Mouse (Mus musculus) urinary bladder, postnatal 14 days (tissue): ENCODE measurements around the gene Gm20518.

Experiments used
- DNase-seq: peaks from one replicate; pipeline ENCODE4 v3.0.0; 2021; ENCODE audit warnings: low spot score

Gm20518 gene

DNA sequence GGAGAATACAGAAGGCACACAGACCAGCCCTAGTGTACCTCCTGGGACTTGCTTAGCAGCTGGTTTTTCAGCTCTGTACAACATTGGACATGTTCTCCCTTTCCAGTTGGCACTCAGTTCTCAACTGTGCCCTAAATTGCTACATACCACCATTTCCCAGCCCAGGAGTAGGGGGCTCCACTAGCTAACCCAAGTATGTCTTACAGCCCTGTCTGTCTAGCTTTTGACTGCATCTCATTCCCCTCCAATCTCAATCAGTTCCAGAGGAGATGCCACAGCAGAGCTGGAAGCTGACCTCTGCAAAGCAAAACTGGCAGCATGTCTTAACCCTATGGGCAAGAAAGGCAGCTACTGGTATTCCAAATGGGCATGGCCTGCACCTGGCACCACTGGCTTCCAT, 4.6 kb upstream of the Gm20518 start:
- no peak for DNase-seq

DNA sequence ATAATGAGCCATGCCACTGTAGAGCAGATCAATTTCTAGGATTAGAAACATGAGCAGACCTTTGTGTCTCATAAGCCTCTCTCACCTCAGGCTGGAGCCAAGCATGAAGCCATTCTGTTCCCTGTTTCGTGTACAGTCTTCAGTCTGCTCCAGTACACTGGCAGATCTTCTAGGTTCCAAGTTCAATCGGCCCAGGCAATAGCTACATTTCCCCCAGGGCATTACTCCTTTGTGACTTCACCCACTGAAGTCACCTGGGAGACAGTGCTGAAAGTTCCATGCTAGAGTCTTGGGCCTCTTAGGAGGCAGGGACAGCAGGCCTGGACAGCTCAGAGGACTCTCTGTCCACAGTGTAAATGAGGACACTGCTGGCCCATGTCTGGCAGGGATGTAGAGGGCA, 2.5 kb upstream of the Gm20518 start, which contains the start of gene Tssk1:
TSS of gene Tssk1 (plus strand) at position 301 of the 400 bp plus-strand sequence.
- no peak for DNase-seq

- DNase-seq: peak; percentile 47
Observed at GRCm38 (mm10) chr16:17892606-17893005, 1.1 kb upstream of the Gm20518 start.

DNA sequence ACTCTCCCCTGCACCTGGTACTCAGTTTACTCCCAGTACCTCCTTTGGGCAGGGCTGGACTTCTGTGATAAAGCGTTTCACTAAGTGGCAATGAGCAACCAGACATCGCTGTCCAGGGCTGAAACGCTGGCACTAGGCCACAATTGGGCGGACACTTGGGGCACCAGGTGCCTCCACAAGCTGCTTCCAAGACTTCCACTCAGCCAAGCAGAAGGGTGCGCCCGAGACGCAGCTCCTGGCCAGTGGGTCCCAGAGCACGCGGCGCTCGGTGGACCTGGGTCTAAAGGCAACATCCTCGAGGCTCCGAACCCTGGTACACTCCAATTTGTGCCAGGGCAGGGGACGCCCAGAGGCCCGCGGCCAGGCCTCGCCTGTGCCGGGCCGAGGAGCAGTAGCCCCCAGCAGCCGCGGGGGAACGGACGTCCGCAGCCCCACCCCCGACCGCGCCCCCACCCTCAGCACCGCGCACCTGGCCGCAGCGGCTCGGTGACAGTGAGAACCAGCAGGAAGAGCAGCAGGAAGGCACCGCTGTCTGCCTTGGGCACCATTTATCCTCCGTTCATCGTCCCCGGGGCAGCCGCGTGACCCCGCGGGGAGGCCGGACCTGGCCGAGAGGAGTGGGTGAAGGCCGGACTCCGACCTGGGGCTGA, 429 bp downstream of the Gm20518 start:
- peak; percentile 83 for DNase-seq

GRCm38 (mm10) chr16:17890342-17890727, 1.1 kb downstream of the Gm20518 start:
- no peak for DNase-seq

GRCm38 (mm10) chr16:17889689-17890341, 1.7 kb downstream of the Gm20518 start:
- no peak for DNase-seq

DNA sequence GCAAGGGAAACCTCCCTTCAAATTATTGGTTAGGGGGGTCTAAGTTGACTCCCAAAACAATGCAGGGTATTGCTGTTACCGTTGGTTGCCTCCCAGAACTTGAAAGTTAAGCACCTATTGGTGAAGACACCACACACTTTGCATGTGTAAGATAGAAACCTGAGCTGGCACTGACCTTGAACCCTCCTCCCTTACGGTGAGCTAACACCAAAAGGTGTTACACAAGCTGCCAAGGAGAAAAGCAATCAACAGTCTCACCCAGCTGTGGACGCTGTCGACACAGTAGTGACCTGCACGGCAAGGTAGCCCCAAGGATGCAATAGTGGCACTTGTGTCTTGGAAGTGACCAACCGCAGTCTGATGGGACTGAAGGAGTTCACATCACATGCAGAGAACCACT, 7.4 kb downstream of the Gm20518 start:
- no peak for DNase-seq

DNA sequence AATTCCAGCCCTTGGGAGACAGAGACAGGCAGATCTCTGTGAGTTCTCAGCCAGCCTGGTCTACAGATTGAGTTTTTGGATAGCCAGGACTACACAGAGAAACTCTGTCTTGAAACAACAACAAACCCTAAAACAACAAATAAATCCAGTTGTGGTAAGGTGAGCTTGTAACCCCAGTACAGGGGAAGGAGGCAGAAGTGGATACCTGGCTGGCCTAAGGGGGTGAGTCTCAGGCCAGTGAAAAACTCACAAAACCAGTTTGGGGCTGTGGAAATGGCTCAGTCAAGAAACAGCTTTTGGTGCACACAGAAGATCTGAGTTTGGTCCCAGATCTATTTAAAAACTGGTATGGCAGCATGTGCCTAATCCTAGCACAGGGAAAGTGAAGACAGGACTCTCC, 9.3 kb downstream of the Gm20518 start:
- DNase-seq: peak; percentile 28

- DNase-seq: no peak
Observed at GRCm38 (mm10) chr16:17879571-17879970, 11.9 kb downstream of the Gm20518 start.

GRCm38 (mm10) chr16:17876096-17876495, 15.4 kb downstream of the Gm20518 start:
- DNase-seq: no peak

DNA sequence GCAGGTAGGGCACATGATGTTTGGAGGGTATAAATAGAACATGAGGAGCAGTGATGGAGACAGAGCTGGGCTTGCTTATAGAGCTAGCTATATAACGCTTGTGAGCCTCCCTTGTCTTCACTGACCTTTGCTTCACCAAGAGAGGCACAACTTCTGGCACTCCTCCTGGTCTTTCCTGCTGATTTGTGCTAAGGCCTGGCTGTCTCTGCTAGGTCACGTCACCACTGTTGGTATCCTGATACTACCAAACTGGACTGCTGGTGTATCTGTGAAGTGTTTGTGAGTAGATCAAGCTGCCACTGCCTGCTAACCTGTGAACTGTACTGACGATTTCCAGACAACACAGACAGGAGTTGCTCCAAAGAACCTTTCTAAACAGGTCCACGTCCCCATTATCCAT, 16.3 kb downstream of the Gm20518 start:
- DNase-seq: no peak

DNA sequence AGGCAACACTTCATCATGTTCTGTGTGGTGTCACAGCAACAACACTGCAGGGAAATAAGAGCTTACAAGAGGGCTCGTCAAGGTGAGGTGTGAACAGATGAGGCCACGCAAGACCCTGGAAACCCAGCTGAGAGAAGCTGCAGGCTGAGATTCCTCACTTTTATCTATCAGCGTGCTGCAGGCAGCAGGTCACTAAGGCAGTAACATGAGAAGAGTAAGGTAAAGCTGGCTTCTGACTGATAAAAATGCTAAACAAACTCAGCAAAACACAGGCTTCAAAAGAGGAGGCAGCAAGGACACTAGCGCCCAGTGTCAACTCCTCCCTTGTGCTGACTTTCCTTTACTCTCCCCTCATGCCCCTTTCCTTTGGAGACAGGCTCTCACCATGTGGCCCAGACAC, 18.5 kb downstream of the Gm20518 start:
- no peak for DNase-seq

- no peak for DNase-seq
Observed at GRCm38 (mm10) chr16:17871248-17871647, 20.2 kb downstream of the Gm20518 start.

DNA sequence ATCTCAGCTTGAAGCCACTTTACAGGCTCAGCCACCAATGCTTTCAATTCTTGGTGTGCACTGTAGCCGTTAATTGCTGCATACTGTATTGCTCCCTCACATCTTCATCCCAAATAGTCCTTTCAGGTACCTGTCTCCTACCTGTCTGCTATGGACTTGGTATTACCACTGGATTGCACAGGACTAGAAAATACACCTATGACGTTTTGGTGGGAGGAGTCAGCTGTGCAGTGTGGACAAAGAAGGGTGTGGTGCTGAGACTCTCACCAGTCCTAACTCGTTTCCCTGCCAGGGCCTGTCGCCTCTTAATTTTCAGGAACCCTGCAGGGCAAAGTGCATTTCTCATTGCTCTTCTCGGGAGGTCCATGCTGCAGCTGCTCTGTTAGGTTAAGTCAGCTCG, 25.7 kb downstream of the Gm20518 start:
- peak; percentile 71 for DNase-seq

- DNase-seq: no peak
Observed at GRCm38 (mm10) chr16:17865293-17865692, 26.2 kb downstream of the Gm20518 start.

DNA sequence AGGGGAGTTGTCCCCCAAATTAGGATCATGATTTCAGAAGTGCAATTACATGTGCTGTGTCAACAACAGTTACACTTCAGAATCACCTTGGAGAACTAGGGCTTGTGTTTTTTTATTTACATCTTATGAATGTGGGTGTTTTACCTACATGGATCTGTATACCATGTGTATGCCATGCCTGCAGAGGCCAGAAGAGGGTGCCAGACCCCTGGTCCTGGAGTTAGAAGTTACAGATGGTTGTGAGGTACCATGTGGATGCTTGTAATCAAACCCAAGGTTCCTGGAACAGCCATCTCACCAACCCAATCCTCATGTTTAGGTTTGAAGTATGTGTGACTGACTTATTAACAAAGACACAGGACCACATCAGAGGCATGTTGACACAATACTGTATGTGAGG, 32.9 kb downstream of the Gm20518 start:
- peak; percentile 39 for DNase-seq

DNA sequence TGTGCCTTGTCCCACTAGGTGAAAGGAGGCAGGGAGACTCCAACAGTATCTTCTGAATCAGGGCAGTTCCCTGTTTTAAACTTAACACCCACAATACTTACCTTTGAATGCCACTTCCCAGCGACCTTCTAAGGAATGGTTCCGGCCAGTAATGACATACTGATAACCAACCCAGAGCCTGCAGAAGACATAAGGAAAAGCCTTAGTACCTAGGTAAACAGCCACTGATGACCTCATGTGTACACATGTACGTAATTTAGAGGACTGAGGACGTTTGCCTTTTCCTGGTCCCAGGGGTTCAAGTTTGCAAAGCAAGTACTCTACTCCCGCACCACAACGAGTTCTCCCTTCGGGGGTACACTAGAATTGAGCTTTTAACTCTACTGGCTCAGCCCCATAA, 34.3 kb downstream of the Gm20518 start:
- DNase-seq: no peak

- DNase-seq: no peak
Observed at GRCm38 (mm10) chr16:17853263-17853662, 38.2 kb downstream of the Gm20518 start.

DNA sequence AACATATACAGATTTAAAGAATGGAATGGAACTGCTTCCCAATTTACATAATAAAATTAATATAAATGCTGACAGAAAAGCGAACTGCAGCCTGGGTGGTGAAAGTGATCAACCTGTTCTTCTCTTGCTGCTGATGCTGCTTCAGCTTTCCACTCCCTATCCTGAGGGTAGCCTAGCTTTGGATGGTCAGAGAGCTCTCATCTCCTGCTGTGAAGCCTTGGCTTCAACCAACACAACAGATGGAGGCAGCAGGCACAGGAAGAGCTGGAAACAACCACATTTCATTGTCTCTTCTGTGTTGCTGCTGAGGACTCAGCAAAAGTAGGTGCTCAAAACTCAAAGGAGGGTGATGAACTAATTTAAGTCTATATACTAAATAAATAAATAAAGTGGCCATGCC, 39.6 kb downstream of the Gm20518 start:
- no peak for DNase-seq

GRCm38 (mm10) chr16:17851331-17851730, 40.1 kb downstream of the Gm20518 start:
- no peak for DNase-seq

GRCm38 (mm10) chr16:17849486-17849885, 42.0 kb downstream of the Gm20518 start:
- DNase-seq: no peak

DNA sequence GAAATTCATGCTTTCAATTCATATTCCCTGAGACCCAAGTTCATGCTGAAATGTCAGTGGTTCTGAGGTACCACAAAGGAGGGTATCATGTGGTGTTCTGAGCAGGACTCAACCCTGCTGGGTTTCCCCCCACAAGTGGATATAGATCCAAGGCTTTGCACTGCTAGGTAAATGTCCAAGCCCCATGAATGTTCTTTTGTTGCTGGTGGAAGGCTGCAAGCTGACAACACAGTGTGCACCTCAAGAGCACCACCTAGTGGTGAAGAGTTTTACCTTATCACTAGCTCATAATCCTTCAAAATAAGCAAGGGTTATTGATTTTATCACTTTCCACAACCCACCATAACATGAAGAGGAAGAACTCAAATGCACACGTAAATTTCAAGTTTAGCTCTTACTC, 42.5 kb downstream of the Gm20518 start:
- peak; percentile 35 for DNase-seq

- DNase-seq: no peak
Observed at GRCm38 (mm10) chr16:17848431-17848830, 43.0 kb downstream of the Gm20518 start.
